Mouse (Mus musculus) testis, adult 2 months (tissue): ENCODE results near the gene Phactr1.

Experiments used
- CTCF ChIP-seq: fragments of 200-500 bp; IDR thresholded peaks from 2 replicates; pipeline ENCODE4 v1.5.1; 2012; ENCODE audit warnings: low read depth, mild to moderate bottlenecking, inconsistent platforms, low read length, moderate library complexity; ENCODE audit not compliant: control insufficient read depth, insufficient read depth, insufficient replicate concordance
- POLR2A ChIP-seq: fragments of 200-500 bp; IDR thresholded peaks from 2 replicates; pipeline ENCODE4 v1.6.1; 2012; ENCODE audit warnings: low read depth, mild to moderate bottlenecking, inconsistent platforms, low read length, moderate library complexity; ENCODE audit not compliant: control insufficient read depth

- TF ChIP-seq CTCF (no peak), POLR2A (no peak)
Observed at GRCm38 (mm10) chr13:42839358-42839757, 158.9 kb downstream of the Phactr1 start.
